Mouse (Mus musculus) stomach, postnatal 0 days (tissue): ENCODE measurements around the gene Rnd1. TPM values are rescaled to one million over a fixed set of nuclear protein-coding genes. Genes with fewer than 3 reads are reported as not detected.

Source experiments
- ATAC-seq: fragments of 200-750 bp; cut with Nextera tagmentation; 2 replicates; pipeline ENCODE4 v1.8.0; 2017; ENCODE audit not compliant: low FRiP score, low TSS enrichment
- DNase-seq: peaks from one replicate; pipeline ENCODE4 v3.0.0-alpha.2; 2016; ENCODE audit warnings: low spot score
- H3K27ac ChIP-seq: fragments of 300-500 bp; sonication (generic); replicated peaks from 2 replicates; pipeline ENCODE4 v1.5.1; 2014; ENCODE audit warnings: mild to moderate bottlenecking, control low read depth
- H3K27me3 ChIP-seq: fragments of 300-500 bp; sonication (generic); 2 replicates; pipeline ENCODE4 v1.6.1; 2014; ENCODE audit warnings: low read length; ENCODE audit not compliant: control insufficient read depth, insufficient read depth
- H3K36me3 ChIP-seq: fragments of 300-500 bp; sonication (generic); 2 replicates; pipeline ENCODE4 v1.6.1; 2014; ENCODE audit warnings: low read length, mixed read lengths; ENCODE audit not compliant: control insufficient read depth, insufficient read depth
- H3K4me1 ChIP-seq: fragments of 300-500 bp; sonication (generic); replicated peaks from 2 replicates; pipeline ENCODE4 v1.6.1; 2014; ENCODE audit warnings: antibody characterized with exemption; ENCODE audit not compliant: control insufficient read depth, insufficient read depth
- H3K4me2 ChIP-seq: fragments of 300-500 bp; sonication (generic); replicated peaks from 2 replicates; pipeline ENCODE4 v1.6.1; 2014; ENCODE audit warnings: low read depth, mild to moderate bottlenecking, control low read depth, moderate library complexity
- H3K4me3 ChIP-seq: fragments of 300-500 bp; sonication (generic); 2 replicates; pipeline ENCODE4 v1.5.1; 2014; ENCODE audit warnings: low read depth, low read length, control low read depth
- H3K9ac ChIP-seq: fragments of 300-500 bp; sonication (generic); 2 replicates; pipeline ENCODE4 v1.6.1; 2014; ENCODE audit warnings: mild to moderate bottlenecking, low read length, control low read depth, mixed read lengths
- H3K9me3 ChIP-seq: fragments of 300-500 bp; sonication (generic); 2 replicates; pipeline ENCODE4 v1.6.1; 2016; ENCODE audit warnings: low read length; ENCODE audit not compliant: control insufficient read depth
- CTCF ChIP-seq: IDR thresholded peaks from 2 replicates; pipeline ENCODE4 v1.5.1; 2016; ENCODE audit warnings: antibody characterized with exemption, low read depth, mild to moderate bottlenecking, moderate library complexity
- EP300 ChIP-seq: optimal IDR thresholded peaks from 2 replicates; pipeline ENCODE3; 2016; ENCODE audit warnings: antibody characterized with exemption
- WGBS: fragments of 180-500 bp; shearing (Covaris S2); extraction: QIAGEN DNeasy Blood & Tissue Kit; methylation state at CpG from one replicate; pipeline ENCODE4 v1.1.7; 2014; 5-methylcytosine and 5-hydroxymethylcytosine counted together
- polyA plus RNA-seq: library from polyadenylated mRNA; unstranded; fragments of >200 nt; fragmentation: Nextera tagmentation; extraction: Ambion mirVana; gene quantifications from 2 replicates; pipeline ENCODE4 v1.2.1, GENCODE M21; 2015

The Rnd1 gene
- 0.35 and 0.46 TPM in 2 replicates for polyA plus RNA-seq

GRCm38 (mm10) chr15:98676940-98677728 is at the start of gene Rnd1:
TSS of gene Rnd1 (minus strand) at chr15:98677461.
- Histone ChIP-seq H3K27me3 (no peaks in the 10 kb centered on the region), H3K4me2 (peak within 1 kb of the TSS; percentile 66), H3K9me3 (no peaks in the 10 kb centered on the region), H3K4me1 (no peaks in the 10 kb centered on the region), H3K27ac (no peak within 1 kb of the TSS), H3K4me3 (peak within 1 kb of the TSS; percentile 31), H3K36me3 (no peaks in the 10 kb centered on the region), H3K9ac (0 out of 2 replicates have a peak within 1 kb of the TSS, but pooled peaks have one; percentile 2)
- TF ChIP-seq EP300 (no peak), CTCF (peak; percentile 37; the same call in 1 of the 2 replicates)
- peak; percentile 83 for DNase-seq
- WGBS = under 1% methylated on average over 37 of the region's 37 CpGs
- ATAC-seq = peak; percentile 96

- Histone ChIP-seq H3K27ac (no peak overlapping the region), H3K4me1 (peaks cover 3% of the 10 kb centered on the region; the same call in 1 of the 2 replicates), H3K36me3 (no peaks in the 10 kb centered on the region), H3K27me3 (no peaks in the 10 kb centered on the region), H3K9ac (peak overlapping the region; percentile 66; the same call in 1 of the 2 replicates), H3K9me3 (no peaks in the 10 kb centered on the region), H3K4me2 (peak overlapping the region; percentile 98), H3K4me3 (peak overlapping the region; percentile 59)
- TF ChIP-seq CTCF (no peak), EP300 (no peak)
- DNase-seq (no peak), ATAC-seq (no peak)
- WGBS = 46% methylated on average over 7 of the region's 7 CpGs
Measured at GRCm38 (mm10) chr15:98726746-98727145, 49.5 kb upstream of the Rnd1 start.

- ATAC-seq (no peak), DNase-seq (no peak)
- Histone ChIP-seq H3K4me2 (no peak overlapping the region), H3K27me3 (no peaks in the 10 kb centered on the region), H3K9me3 (no peaks in the 10 kb centered on the region), H3K36me3 (no peaks in the 10 kb centered on the region), H3K27ac (no peak overlapping the region), H3K9ac (no peak overlapping the region), H3K4me1 (peaks cover 3% of the 10 kb centered on the region; the same call in 1 of the 2 replicates), H3K4me3 (no peak overlapping the region)
- WGBS = 76% methylated on average over 4 of the region's 4 CpGs
- TF ChIP-seq CTCF = 0 out of 2 replicates have a peak, but pooled peaks have one; percentile 6
- TF ChIP-seq EP300 = no peak
Measured at GRCm38 (mm10) chr15:98726079-98726478, 48.8 kb upstream of the Rnd1 start.

- H3K27me3 ChIP-seq = no peaks in the 10 kb centered on the region
- H3K4me3 ChIP-seq = no peak overlapping the region
- no peak overlapping the region for H3K4me2 ChIP-seq
- H3K9me3 ChIP-seq = no peaks in the 10 kb centered on the region
- no peak for TF ChIP-seq EP300
- TF ChIP-seq CTCF = no peak
- DNase-seq (no peak), ATAC-seq (no peak)
- H3K9ac ChIP-seq = no peak overlapping the region
- no peaks in the 10 kb centered on the region for H3K36me3 ChIP-seq
- 33% methylated on average over 19 of the region's 19 CpGs for WGBS
- peaks cover 3% of the 10 kb centered on the region; the same call in 1 of the 2 replicates for H3K4me1 ChIP-seq
- H3K27ac ChIP-seq = no peak overlapping the region
Measured at GRCm38 (mm10) chr15:98724441-98724840, 47.2 kb upstream of the Rnd1 start.

GRCm38 (mm10) chr15:98722854-98723253 is 45.6 kb upstream of the Rnd1 start:
- no peaks in the 10 kb centered on the region for H3K9me3 ChIP-seq
- H3K27me3 ChIP-seq = no peaks in the 10 kb centered on the region
- no peaks in the 10 kb centered on the region for H3K36me3 ChIP-seq
- TF ChIP-seq EP300 = no peak
- TF ChIP-seq CTCF = no peak
- 55% methylated on average over 14 of the region's 14 CpGs for WGBS
- H3K4me2 ChIP-seq = no peak overlapping the region
- ATAC-seq (no peak), DNase-seq (no peak)
- H3K4me1 ChIP-seq = peaks cover 3% of the 10 kb centered on the region; the same call in 1 of the 2 replicates
- no peak overlapping the region for H3K4me3 ChIP-seq
- no peak overlapping the region for H3K9ac ChIP-seq
- no peak overlapping the region for H3K27ac ChIP-seq

GRCm38 (mm10) chr15:98722191-98722590 is 44.9 kb upstream of the Rnd1 start:
- ATAC-seq = no peak
- no peaks in the 10 kb centered on the region for H3K27me3 ChIP-seq
- H3K27ac ChIP-seq = no peak overlapping the region
- 77% methylated on average over 8 of the region's 8 CpGs for WGBS
- H3K9ac ChIP-seq = no peak overlapping the region
- TF ChIP-seq CTCF = no peak
- TF ChIP-seq EP300 = no peak
- no peaks in the 10 kb centered on the region for H3K4me1 ChIP-seq
- no peaks in the 10 kb centered on the region for H3K36me3 ChIP-seq
- no peak overlapping the region for H3K4me3 ChIP-seq
- DNase-seq = no peak
- no peak overlapping the region for H3K4me2 ChIP-seq
- H3K9me3 ChIP-seq = no peaks in the 10 kb centered on the region
